Mouse (Mus musculus): ENCODE data around the gene Syt15. TPM values are rescaled to one million over a fixed set of nuclear protein-coding genes. Genes with fewer than 3 reads are reported as not detected.

Syt15 gene
- polyA plus RNA-seq, 1 experiment from 2014 or later = 0.92 TPM

Other genes starting within 250 kb of the Syt15 start
- gene Zfp488, start 240.8 kb upstream of the Syt15 start, polyA plus RNA-seq (2015; fragmentation: Nextera tagmentation; extraction: Ambion mirVana) = not detected in 2 replicates
- not detected in 2 replicates for gene Gm30083, start 204.4 kb upstream of the Syt15 start, polyA plus RNA-seq (2015; fragmentation: Nextera tagmentation; extraction: Ambion mirVana)
- not detected in 2 replicates for gene Gm5460, start 202.8 kb upstream of the Syt15 start, polyA plus RNA-seq (2015; fragmentation: Nextera tagmentation; extraction: Ambion mirVana)
- not detected in 2 replicates for gene Antxrl, start 166.9 kb upstream of the Syt15 start, polyA plus RNA-seq (2015; fragmentation: Nextera tagmentation; extraction: Ambion mirVana)
- 1.6 and 2.7 TPM in 2 replicates for gene Anxa8, start 133.6 kb upstream of the Syt15 start, polyA plus RNA-seq (2015; fragmentation: Nextera tagmentation; extraction: Ambion mirVana)
- gene A630023A22Rik, start 116.8 kb upstream of the Syt15 start, polyA plus RNA-seq (2015; fragmentation: Nextera tagmentation; extraction: Ambion mirVana) = not detected in 2 replicates
- gene Npy4r, start 67.1 kb upstream of the Syt15 start, polyA plus RNA-seq (2015; fragmentation: Nextera tagmentation; extraction: Ambion mirVana) = 0.06 and 0.10 TPM in 2 replicates
- 0.58 and 1.1 TPM in 2 replicates for gene Gprin2, start 17.9 kb upstream of the Syt15 start, polyA plus RNA-seq (2015; fragmentation: Nextera tagmentation; extraction: Ambion mirVana)
- gene Shld2, start 90.9 kb downstream of the Syt15 start, polyA plus RNA-seq (2015; fragmentation: Nextera tagmentation; extraction: Ambion mirVana) = 9.9 and 10.0 TPM in 2 replicates
- gene Glud1, start 91.1 kb downstream of the Syt15 start, polyA plus RNA-seq (2015; fragmentation: Nextera tagmentation; extraction: Ambion mirVana) = 114 and 116 TPM in 2 replicates
- 0.86 and 1.1 TPM in 2 replicates for gene Fam25c, start 135.8 kb downstream of the Syt15 start, polyA plus RNA-seq (2015; fragmentation: Nextera tagmentation; extraction: Ambion mirVana)
- gene Sncg, start 155.2 kb downstream of the Syt15 start, polyA plus RNA-seq (2015; fragmentation: Nextera tagmentation; extraction: Ambion mirVana) = 7.0 and 9.0 TPM in 2 replicates
- 19.0 and 20.9 TPM in 2 replicates for gene Mmrn2, start 155.9 kb downstream of the Syt15 start, polyA plus RNA-seq (2015; fragmentation: Nextera tagmentation; extraction: Ambion mirVana)

Measured in kidney, embryonic 16.5 days (tissue).